ENCODE assay signal across 11 mouse cellular contexts in the genomic region with DNA sequence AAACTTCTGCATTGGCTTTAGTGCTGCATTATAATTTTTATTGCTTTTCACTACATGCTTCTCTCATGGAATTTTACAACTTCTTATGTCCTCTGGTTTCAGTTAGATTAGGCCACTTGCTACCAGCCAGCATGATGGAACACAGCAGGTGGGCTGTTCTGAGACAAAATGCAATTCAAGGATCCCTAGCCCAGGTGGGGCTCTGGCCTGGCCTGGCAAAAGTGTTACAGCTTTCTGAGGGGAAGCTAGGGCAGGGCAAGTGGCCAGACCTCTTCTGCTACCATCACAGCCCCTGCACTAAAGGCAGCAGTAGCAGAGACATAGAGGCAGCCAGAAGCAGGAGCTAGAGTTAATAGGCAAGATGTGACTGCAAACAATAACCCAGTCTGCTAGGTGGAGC.
DNase-seq lines count a peak whose midpoint lies in the region.
"Had no signal": no experiment of that assay in that cellular context is flagged by ENCODE, and none has a peak within 500 bp of the region (broad histone marks: within the 10 kb centered on the region; RNA-seq: fewer than 3 reads in every experiment).

No protein-coding gene starts in this region.

- peak; percentile 5 for DNase-seq in R1 (ENCODE audit: low read depth, low spot score)
- peak; percentile 29 for DNase-seq in brain, adult 2 months (ENCODE audit: low read depth, low spot score)
- peak; percentile 7 for DNase-seq in cerebellum, adult 9-10 months
- DNase-seq in forelimb bud, embryonic 11.5 days (ENCODE audit: low read depth, low spot score), result peak; percentile 11
- no peak for DNase-seq in heart, postnatal 4 days
- DNase-seq in spleen, postnatal 4 days (ENCODE audit: low spot score in 2 of 2), result no peak
- no peak for DNase-seq in adrenal gland, postnatal 10 days
- DNase-seq: adrenal gland, postnatal 14 days; forebrain, postnatal 0 days; gastrocnemius, adult 2 months; gastrocnemius, postnatal 25 days had no signal

Comparison
In these comparisons a context has a peak if more than half of its experiments do, and no peak if none do; other contexts are left out.
1. DNase-seq: peak in R1 (single experiment), brain, adult 2 months (single experiment), cerebellum, adult 9-10 months (single experiment) and forelimb bud, embryonic 11.5 days (single experiment); none in heart, postnatal 4 days (single experiment), spleen, postnatal 4 days (0 of 2) and adrenal gland, postnatal 10 days (single experiment).